Mouse (Mus musculus): Measurements from ENCODE around the gene Cobll1.

DNA sequence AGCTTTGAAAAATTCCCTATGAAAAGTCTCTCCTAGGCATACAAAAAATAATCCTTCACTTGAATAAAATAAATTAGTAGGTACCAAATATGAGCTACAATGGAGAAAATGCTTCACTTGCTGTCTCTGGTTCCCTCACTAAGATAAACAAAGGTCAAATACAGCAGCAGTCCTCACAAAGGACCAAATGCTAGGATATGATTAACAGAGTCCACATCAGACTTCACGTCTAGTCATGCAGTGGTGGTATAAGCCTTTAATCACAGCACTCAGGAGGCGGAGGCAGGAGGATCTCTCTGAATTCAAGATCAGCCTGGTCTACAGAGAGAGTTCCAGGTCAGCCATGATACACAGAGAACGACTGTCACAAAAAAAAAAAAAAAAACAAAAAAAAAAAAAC is 27.6 kb downstream of the Cobll1 start:
- TF ChIP-seq MAFK (IDR thresholded peaks at IDR 0.05; ENCODE audit: insufficient read depth, low read depth, low read length) (no peak), ZNF384 (IDR thresholded peaks at IDR 0.05; ENCODE audit: low read depth, low read length) (no peak)

Data from ES-E14 (cell line).